Comparison of ENCODE assay signal across 17 mouse cellular contexts in the genomic region with DNA sequence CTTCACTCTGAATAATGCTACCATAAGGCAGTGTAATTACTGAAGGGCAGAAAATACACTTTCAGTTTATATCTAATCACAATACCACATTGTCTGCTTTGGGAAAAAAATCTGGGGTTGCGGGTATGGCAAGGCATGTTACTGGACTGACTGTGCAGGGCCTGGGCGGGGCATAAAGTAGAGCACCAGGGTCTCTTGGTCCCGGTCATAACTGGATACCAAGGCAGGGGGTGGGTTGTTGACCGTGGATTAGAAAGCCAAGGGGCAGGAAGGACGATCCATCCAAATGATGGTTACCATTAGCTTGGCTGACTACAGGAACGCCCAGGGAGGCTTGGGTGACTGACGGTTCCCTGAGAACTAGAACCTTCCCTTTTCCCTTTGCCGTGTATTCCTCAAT.
DNase-seq lines count a peak whose midpoint lies in the region; ATAC-seq lines count a peak whose summit lies in the region.
"Had no signal": no experiment of that assay in that cellular context is flagged by ENCODE, and none has a peak within 500 bp of the region (broad histone marks: within the 10 kb centered on the region; RNA-seq: fewer than 3 reads in every experiment).

No protein-coding gene starts in this region.

- intact Hi-C loops in heart, postnatal 14 days (cut with DNase I): no loop called here

- 38% methylated on average over 8 of the region's 8 CpGs for WGBS in heart, embryonic 12.5 days
- 33% methylated on average over 8 of the region's 8 CpGs for WGBS in forebrain, embryonic 12.5 days
- 40% methylated on average over 8 of the region's 8 CpGs for WGBS in hindbrain, embryonic 15.5 days
- WGBS in neural tube, embryonic 13.5 days: 35% methylated on average over 8 of the region's 8 CpGs

- DNase-seq in heart, postnatal 14 days: no peak
- DNase-seq in adipocyte (ENCODE audit: low spot score): no peak
- no peak for DNase-seq in testis, postnatal 14 days (ENCODE audit: low spot score)
- DNase-seq: B cell, adult 2 months; cerebellum, adult 9-10 months; gastrocnemius, postnatal 36 days; kidney, postnatal 14 days; lung, adult 18-20 months; right cerebral cortex, adult 18-20 months; thymus, adult 2 months had no signal

- H3K4me3 ChIP-seq in heart, embryonic 12.5 days: no peak overlapping the region
- H3K4me3 ChIP-seq in forebrain, embryonic 12.5 days (replicated peaks): no peak overlapping the region
- no peak overlapping the region for H3K4me3 ChIP-seq in hindbrain, embryonic 15.5 days
- peak overlapping the region; percentile 25; the same call in 1 of the 2 replicates for H3K4me3 ChIP-seq in neural tube, embryonic 13.5 days

- no peak for ATAC-seq in heart, embryonic 12.5 days (ENCODE audit: insufficient number of reproducible peaks, low FRiP score)
- ATAC-seq in forebrain, embryonic 12.5 days (ENCODE audit: low FRiP score): peak; percentile 60
- no peak for ATAC-seq in hindbrain, embryonic 15.5 days (ENCODE audit: low FRiP score, low read depth)
- no peak for ATAC-seq in neural tube, embryonic 13.5 days (ENCODE audit: low read depth)
- ATAC-seq in cerebellum, adult (ENCODE audit: insufficient number of reproducible peaks, low FRiP score, low TSS enrichment): no peak

- 0 out of 2 replicates have a peak overlapping the region, but pooled peaks have one; percentile 74 for H3K4me2 ChIP-seq in heart, embryonic 12.5 days
- peak overlapping the region; percentile 54 for H3K4me2 ChIP-seq in forebrain, embryonic 12.5 days
- peak overlapping the region; percentile 59 for H3K4me2 ChIP-seq in hindbrain, embryonic 15.5 days
- peak overlapping the region; percentile 59 for H3K4me2 ChIP-seq in neural tube, embryonic 13.5 days

- H3K4me1 ChIP-seq in heart, embryonic 12.5 days (replicated peaks): peaks cover 5% of the 10 kb centered on the region; the same call in 1 of the 2 replicates
- H3K4me1 ChIP-seq in forebrain, embryonic 12.5 days: peaks cover 16% of the 10 kb centered on the region
- peaks cover 17% of the 10 kb centered on the region for H3K4me1 ChIP-seq in hindbrain, embryonic 15.5 days (replicated peaks)
- H3K4me1 ChIP-seq in neural tube, embryonic 13.5 days (replicated peaks): peaks cover 18% of the 10 kb centered on the region

- H3K9me3 ChIP-seq in heart, embryonic 12.5 days (replicated peaks): no peaks in the 10 kb centered on the region
- no peaks in the 10 kb centered on the region for H3K9me3 ChIP-seq in forebrain, embryonic 12.5 days
- no peaks in the 10 kb centered on the region for H3K9me3 ChIP-seq in hindbrain, embryonic 15.5 days
- H3K9me3 ChIP-seq in neural tube, embryonic 13.5 days: no peaks in the 10 kb centered on the region
- H3K9me3 ChIP-seq: embryonic facial prominence, embryonic 13.5 days; limb, embryonic 13.5 days had no signal

- peaks cover 9% of the 10 kb centered on the region for H3K27me3 ChIP-seq in heart, embryonic 12.5 days (replicated peaks)
- peaks cover 36% of the 10 kb centered on the region for H3K27me3 ChIP-seq in forebrain, embryonic 12.5 days
- H3K27me3 ChIP-seq in hindbrain, embryonic 15.5 days: no peaks in the 10 kb centered on the region
- peaks cover 45% of the 10 kb centered on the region for H3K27me3 ChIP-seq in neural tube, embryonic 13.5 days

- H3K36me3 ChIP-seq in heart, embryonic 12.5 days: no peaks in the 10 kb centered on the region
- H3K36me3 ChIP-seq in forebrain, embryonic 12.5 days (replicated peaks): no peaks in the 10 kb centered on the region
- H3K36me3 ChIP-seq in hindbrain, embryonic 15.5 days: no peaks in the 10 kb centered on the region
- H3K36me3 ChIP-seq in neural tube, embryonic 13.5 days: no peaks in the 10 kb centered on the region
- H3K36me3 ChIP-seq: embryonic facial prominence, embryonic 13.5 days; limb, embryonic 13.5 days had no signal

- H3K9ac ChIP-seq in heart, embryonic 12.5 days: no peak overlapping the region
- H3K9ac ChIP-seq in forebrain, embryonic 12.5 days: no peak overlapping the region
- H3K9ac ChIP-seq in hindbrain, embryonic 15.5 days: no peak overlapping the region
- H3K9ac ChIP-seq in neural tube, embryonic 13.5 days: no peak overlapping the region
- H3K9ac ChIP-seq: embryonic facial prominence, embryonic 13.5 days had no signal

- no peak overlapping the region for H3K27ac ChIP-seq in heart, embryonic 12.5 days (ENCODE audit: poor library complexity, severe bottlenecking)
- no peak overlapping the region for H3K27ac ChIP-seq in forebrain, embryonic 12.5 days
- no peak overlapping the region for H3K27ac ChIP-seq in hindbrain, embryonic 15.5 days (replicated peaks)
- H3K27ac ChIP-seq in neural tube, embryonic 13.5 days (replicated peaks): no peak overlapping the region
- H3K27ac ChIP-seq: embryonic facial prominence, embryonic 13.5 days; limb, embryonic 13.5 days had no signal
